In genomic region chr9:16159366-16159765, GRCm38 (mm10) we compare ENCODE assay signal across 30 mouse cellular contexts.
DNase-seq lines count a peak whose midpoint lies in the region; ATAC-seq and TF ChIP-seq lines count a peak whose summit lies in the region.
"Had no signal": no experiment of that assay in that cellular context is flagged by ENCODE, and none has a peak within 500 bp of the region (broad histone marks: within the 10 kb centered on the region; RNA-seq: fewer than 3 reads in every experiment).

No protein-coding gene starts in this region.

- ATAC-seq in intestine, postnatal 0 days: no peak
- no peak for ATAC-seq in intestine, embryonic 16.5 days
- no peak for ATAC-seq in liver, postnatal 0 days
- ATAC-seq: forebrain, embryonic 16.5 days; midbrain, embryonic 16.5 days had no signal

- H3K36me3 ChIP-seq in intestine, postnatal 0 days (ENCODE audit: control insufficient read depth, insufficient read depth): no peaks in the 10 kb centered on the region
- H3K36me3 ChIP-seq in intestine, embryonic 16.5 days (ENCODE audit: control insufficient read depth, insufficient read depth, low read length): no peaks in the 10 kb centered on the region
- no peaks in the 10 kb centered on the region for H3K36me3 ChIP-seq in liver, postnatal 0 days (replicated peaks; ENCODE audit: insufficient read depth, low read length)
- H3K36me3 ChIP-seq in ES-E14 (ENCODE audit: control insufficient read depth, insufficient read depth, low read length, poor library complexity, severe bottlenecking): no peaks in the 10 kb centered on the region
- H3K36me3 ChIP-seq: hindbrain, embryonic 12.5 days; kidney, embryonic 15.5 days; limb, embryonic 10.5 days; limb, embryonic 15.5 days had no signal

- H3K9me3 ChIP-seq in intestine, postnatal 0 days (ENCODE audit: control insufficient read depth): no peaks in the 10 kb centered on the region
- no peaks in the 10 kb centered on the region for H3K9me3 ChIP-seq in intestine, embryonic 16.5 days (ENCODE audit: control insufficient read depth, low read length)
- H3K9me3 ChIP-seq in liver, postnatal 0 days (ENCODE audit: low read length): no peaks in the 10 kb centered on the region
- no peaks in the 10 kb centered on the region for H3K9me3 ChIP-seq in ES-E14 (ENCODE audit: control insufficient read depth, insufficient read depth, low read depth, low read length)
- H3K9me3 ChIP-seq: hindbrain, embryonic 12.5 days; kidney, embryonic 15.5 days; limb, embryonic 10.5 days; limb, embryonic 15.5 days had no signal

- H3K4me3 ChIP-seq in intestine, postnatal 0 days (ENCODE audit: low read depth, low read length): no peak overlapping the region
- no peak overlapping the region for H3K4me3 ChIP-seq in intestine, embryonic 16.5 days (ENCODE audit: low read length)
- no peak overlapping the region for H3K4me3 ChIP-seq in liver, postnatal 0 days (ENCODE audit: low read depth, low read length)
- no peak overlapping the region for H3K4me3 ChIP-seq in ES-E14 (ENCODE audit: insufficient read depth in 1 of 2, low read depth in 1 of 2, low read length in 2 of 2, poor library complexity in 1 of 2, severe bottlenecking in 1 of 2)
- H3K4me3 ChIP-seq: erythroblast, embryonic 14.5 days; hindbrain, embryonic 12.5 days; kidney, embryonic 15.5 days; limb, embryonic 10.5 days; limb, embryonic 15.5 days; midbrain, embryonic 10.5 days had no signal

- no peaks in the 10 kb centered on the region for H3K4me1 ChIP-seq in intestine, postnatal 0 days (replicated peaks; ENCODE audit: control insufficient read depth, insufficient read depth, low read length)
- no peaks in the 10 kb centered on the region for H3K4me1 ChIP-seq in intestine, embryonic 16.5 days (ENCODE audit: control insufficient read depth, insufficient read depth, low read length)
- no peaks in the 10 kb centered on the region for H3K4me1 ChIP-seq in liver, postnatal 0 days (ENCODE audit: insufficient read depth)
- H3K4me1 ChIP-seq in ES-E14 (ENCODE audit: control insufficient read depth in 2 of 2, insufficient read depth in 2 of 2, low read length in 2 of 2, poor library complexity in 1 of 2): no peaks in the 10 kb centered on the region
- H3K4me1 ChIP-seq: hindbrain, embryonic 12.5 days; kidney, embryonic 15.5 days; limb, embryonic 10.5 days; limb, embryonic 15.5 days had no signal

- no peak for DNase-seq in liver, postnatal 0 days
- DNase-seq in liver (no peak), ES-E14 (ENCODE audit: low read depth, low spot score) (peak; percentile 29), ZHBTc4 (ENCODE audit: low read depth, low spot score) (peak; percentile 64)
- no peak for DNase-seq in adrenal gland, adult (ENCODE audit: inconsistent age in 2 of 2, low spot score in 1 of 2)
- no peak for DNase-seq in urinary bladder, adult 18-20 months (ENCODE audit: low spot score in 2 of 2)
- DNase-seq: adrenal gland, postnatal 25 days; B cell, adult 2 months; cerebellum, adult 18-20 months; cerebellum, postnatal 10 days; gastrocnemius, postnatal 14 days; heart, postnatal 36 days; kidney, adult 18-20 months; kidney, postnatal 25 days; lung, embryonic 14.5 days; right cerebral cortex, adult 18-20 months; spleen, adult 18-20 months; thymus, adult 2 months; thymus, postnatal 4 days had no signal

- no peak overlapping the region for H3K27ac ChIP-seq in intestine, postnatal 0 days (ENCODE audit: low read depth, low read length)
- no peak overlapping the region for H3K27ac ChIP-seq in intestine, embryonic 16.5 days (ENCODE audit: low read length)
- no peak overlapping the region for H3K27ac ChIP-seq in liver, postnatal 0 days (ENCODE audit: low read depth)
- no peak overlapping the region for H3K27ac ChIP-seq in ES-E14 (ENCODE audit: insufficient read depth, low read depth, low read length, poor library complexity, severe bottlenecking)
- H3K27ac ChIP-seq: hindbrain, embryonic 12.5 days; kidney, embryonic 15.5 days; limb, embryonic 10.5 days; limb, embryonic 15.5 days; midbrain, embryonic 10.5 days had no signal

- no peaks in the 10 kb centered on the region; the same call in 1 of the 2 replicates for H3K27me3 ChIP-seq in intestine, postnatal 0 days (replicated peaks; ENCODE audit: control insufficient read depth, insufficient read depth, low read length)
- H3K27me3 ChIP-seq in intestine, embryonic 16.5 days (replicated peaks; ENCODE audit: control insufficient read depth, insufficient read depth, low read length): no peaks in the 10 kb centered on the region
- no peaks in the 10 kb centered on the region for H3K27me3 ChIP-seq in liver, postnatal 0 days (ENCODE audit: insufficient read depth, low read length)
- H3K27me3 ChIP-seq: hindbrain, embryonic 12.5 days; kidney, embryonic 15.5 days; limb, embryonic 15.5 days had no signal

- no peak overlapping the region for H3K4me2 ChIP-seq in intestine, postnatal 0 days (replicated peaks; ENCODE audit: low read depth)
- H3K4me2 ChIP-seq in intestine, embryonic 16.5 days (ENCODE audit: low read depth, low read length): no peak overlapping the region
- no peak overlapping the region for H3K4me2 ChIP-seq in liver, postnatal 0 days (ENCODE audit: low read depth, low read length)
- H3K4me2 ChIP-seq: heart, embryonic 11.5 days; hindbrain, embryonic 12.5 days; kidney, embryonic 15.5 days; limb, embryonic 15.5 days; lung, embryonic 14.5 days had no signal

- in situ Hi-C loops in ES-E14 (cut with MboI; ENCODE audit: low sequenced_read_pairs in 2 of 2, unreplicated experiment in 2 of 2): no loop called here

- H3K9ac ChIP-seq in intestine, postnatal 0 days (ENCODE audit: low read depth, low read length): no peak overlapping the region
- no peak overlapping the region for H3K9ac ChIP-seq in intestine, embryonic 16.5 days (ENCODE audit: low read depth, low read length)
- no peak overlapping the region for H3K9ac ChIP-seq in liver, postnatal 0 days (replicated peaks)
- no peak overlapping the region for H3K9ac ChIP-seq in ES-E14 (ENCODE audit: insufficient read depth, low read depth, low read length, poor library complexity, severe bottlenecking)
- H3K9ac ChIP-seq: hindbrain, embryonic 12.5 days; kidney, embryonic 15.5 days; limb, embryonic 15.5 days; lung, embryonic 14.5 days had no signal

- TF ChIP-seq EP300 in liver, postnatal 0 days (IDR thresholded peaks at IDR 0.05; ENCODE audit: low read depth): no peak

- WGBS in intestine, postnatal 0 days: 92% methylated on average over 5 of the region's 5 CpGs
- 97% methylated on average over 5 of the region's 5 CpGs for WGBS in intestine, embryonic 16.5 days
- 91% methylated on average over 5 of the region's 5 CpGs for WGBS in liver, postnatal 0 days (ENCODE audit: insufficient replicate concordance)

- 0 out of 2 replicates have a peak, but pooled peaks have one; percentile 9 for TF ChIP-seq CTCF in intestine, postnatal 0 days (IDR thresholded peaks at IDR 0.05; ENCODE audit: low read depth)
- peak; percentile 25; the same call in 1 of the 2 replicates for TF ChIP-seq CTCF in liver, postnatal 0 days (IDR thresholded peaks at IDR 0.05; ENCODE audit: low read depth)

TF ChIP-seq in ES-E14, 5 proteins besides CTCF, POLR2A, EP300 and RAD21:
- TF ChIP-seq ZC3H11A (IDR thresholded peaks at IDR 0.05; ENCODE audit: borderline replicate concordance, low read depth, low read length): no peak
- TF ChIP-seq ZNF384 (IDR thresholded peaks at IDR 0.05; ENCODE audit: low read depth, low read length): no peak
- TF ChIP-seq HCFC1 (IDR thresholded peaks at IDR 0.05; ENCODE audit: borderline replicate concordance, insufficient read depth, low read length): no peak
- no peak for TF ChIP-seq CHD2 (IDR thresholded peaks at IDR 0.05; ENCODE audit: low read depth, low read length)
- no peak for TF ChIP-seq MAFK (IDR thresholded peaks at IDR 0.05; ENCODE audit: insufficient read depth, low read depth, low read length)

Comparison
In these comparisons a context has a peak if more than half of its experiments do, and no peak if none do; other contexts are left out.
1. DNase-seq: peak in ES-E14 (single experiment) and ZHBTc4 (single experiment); none in liver, postnatal 0 days (single experiment), liver (single experiment), adrenal gland, adult (0 of 2) and urinary bladder, adult 18-20 months (0 of 2).